Mouse (Mus musculus) CD4-positive helper T cell, adult 2 months (primary cell): ENCODE measurements around the gene Ggt6.
"Not testable (repeated sequence)": the region's sequence is repeated elsewhere in the genome, so short reads cannot be mapped to it uniquely, and the experiment has no call there.

Experiments used
- DNase-seq: peaks from one replicate; pipeline ENCODE4 v3.0.0-alpha.2; 2012; ENCODE audit warnings: low read depth, missing footprints, low spot score

Ggt6 gene

GRCm38 (mm10) chr11:72438411-72438810 lies 3.1 kb downstream of the Ggt6 start:
- no peak for DNase-seq

- not testable (repeated sequence) for DNase-seq
These were observed 5.3 kb downstream of the Ggt6 start for GRCm38 (mm10) chr11:72440597-72440964.

GRCm38 (mm10) chr11:72440965-72441664 lies 5.8 kb downstream of the Ggt6 start, which contains the start of gene Mybbp1a:
Gene Mybbp1a, plus strand, starts transcription at chr11:72441355.
- peak; percentile 96 for DNase-seq

GRCm38 (mm10) chr11:72446311-72447105 lies 11.2 kb downstream of the Ggt6 start:
- peak; percentile 62 for DNase-seq

GRCm38 (mm10) chr11:72447475-72447874 lies 12.1 kb downstream of the Ggt6 start:
- DNase-seq: no peak

GRCm38 (mm10) chr11:72452140-72452665 lies 16.9 kb downstream of the Ggt6 start:
- no peak for DNase-seq

GRCm38 (mm10) chr11:72453105-72453953 lies 18.0 kb downstream of the Ggt6 start:
- no peak for DNase-seq

GRCm38 (mm10) chr11:72455694-72456093 lies 20.4 kb downstream of the Ggt6 start:
- DNase-seq: no peak

GRCm38 (mm10) chr11:72457995-72458496 lies 22.7 kb downstream of the Ggt6 start:
- no peak for DNase-seq

GRCm38 (mm10) chr11:72458502-72458901 lies 23.2 kb downstream of the Ggt6 start:
- no peak for DNase-seq

- no peak for DNase-seq
These were observed 26.2 kb downstream of the Ggt6 start for GRCm38 (mm10) chr11:72461500-72461981.

GRCm38 (mm10) chr11:72464821-72465220 lies 29.5 kb downstream of the Ggt6 start:
- no peak for DNase-seq

- DNase-seq: no peak
These were observed 30.8 kb downstream of the Ggt6 start for GRCm38 (mm10) chr11:72465978-72466693.

- no peak for DNase-seq
These were observed 31.6 kb downstream of the Ggt6 start for GRCm38 (mm10) chr11:72466694-72467507.

GRCm38 (mm10) chr11:72468525-72468924 lies 33.2 kb downstream of the Ggt6 start:
- DNase-seq: no peak

- no peak for DNase-seq
These were observed 33.9 kb downstream of the Ggt6 start for GRCm38 (mm10) chr11:72469217-72469616.

GRCm38 (mm10) chr11:72470004-72470403 lies 34.7 kb downstream of the Ggt6 start:
- DNase-seq: no peak

GRCm38 (mm10) chr11:72471381-72471780 lies 36.1 kb downstream of the Ggt6 start:
- no peak for DNase-seq

- DNase-seq: no peak
These were observed 38.2 kb downstream of the Ggt6 start for GRCm38 (mm10) chr11:72473540-72473939.

GRCm38 (mm10) chr11:72474926-72475325 lies 39.6 kb downstream of the Ggt6 start:
- no peak for DNase-seq
